Mouse (Mus musculus) lung, adult 18-20 months (tissue): Measurements from ENCODE around the gene Psd.
A peak's percentile ranks its signal among the peaks of the same experiment; 100 is the strongest.

Experiments used
- DNase-seq, 2 experiments: peaks; one replicate each; pipeline ENCODE4 v3.0.0; 2022; ENCODE audit warnings: mixed read lengths in 2 of 2

Psd gene

GRCm38 (mm10) chr19:46304908-46305333 is 22.0 kb downstream of the Psd start:
- no peak for DNase-seq

- DNase-seq = peak; percentile 97 to 98
Measured at GRCm38 (mm10) chr19:46304216-46304841, 22.6 kb downstream of the Psd start, which contains the start of gene Nfkb2. Gene Nfkb2 (plus strand): TSS chr19:46304320.

- DNase-seq = no peak
Measured at GRCm38 (mm10) chr19:46303251-46304215, 23.4 kb downstream of the Psd start.

GRCm38 (mm10) chr19:46302551-46302950 is 24.4 kb downstream of the Psd start:
- no peak for DNase-seq

GRCm38 (mm10) chr19:46300294-46301045 is 26.5 kb downstream of the Psd start:
- DNase-seq = no peak

- DNase-seq = no peak
Measured at GRCm38 (mm10) chr19:46296938-46297337, 30.0 kb downstream of the Psd start.

- DNase-seq = no peak
Measured at GRCm38 (mm10) chr19:46290535-46291105, 36.3 kb downstream of the Psd start.

GRCm38 (mm10) chr19:46287566-46287965 is 39.4 kb downstream of the Psd start:
- no peak for DNase-seq

- no peak for DNase-seq
Measured at GRCm38 (mm10) chr19:46286926-46287325, 40.0 kb downstream of the Psd start.

- DNase-seq = no peak
Measured at GRCm38 (mm10) chr19:46286047-46286446, 40.9 kb downstream of the Psd start.

- DNase-seq = no peak
Measured at GRCm38 (mm10) chr19:46285631-46286030, 41.3 kb downstream of the Psd start.

GRCm38 (mm10) chr19:46284686-46285085 is 42.3 kb downstream of the Psd start:
- DNase-seq = no peak

GRCm38 (mm10) chr19:46282081-46282849 is 44.7 kb downstream of the Psd start:
- DNase-seq = no peak

- peak in 1 of 2 experiments; percentile 15 for DNase-seq
Measured at GRCm38 (mm10) chr19:46275307-46275706, 51.6 kb downstream of the Psd start.

- DNase-seq = no peak
Measured at GRCm38 (mm10) chr19:46264762-46265161, 62.2 kb downstream of the Psd start.
